Mouse (Mus musculus): Measurements from ENCODE around the gene Mrpl42.
"Not testable (repeated sequence)": the region's sequence is repeated elsewhere in the genome, so short reads cannot be mapped to it uniquely, and the experiment has no call there.

The Mrpl42 gene

GRCm38 (mm10) chr10:95501463-95502081 is at the start of gene Mrpl42:
Mrpl42 (minus strand) TSS chr10:95501940.
- ATAC-seq (ENCODE audit: low TSS enrichment): peak; percentile 98

GRCm38 (mm10) chr10:95550506-95550905 is 48.8 kb upstream of the Mrpl42 start:
- ATAC-seq (ENCODE audit: low TSS enrichment): 0 out of 2 replicates have a peak, but pooled peaks have one; percentile 2

- ATAC-seq (ENCODE audit: low TSS enrichment): not testable (repeated sequence)
Observed at GRCm38 (mm10) chr10:95549080-95549479, 47.3 kb upstream of the Mrpl42 start.

DNA sequence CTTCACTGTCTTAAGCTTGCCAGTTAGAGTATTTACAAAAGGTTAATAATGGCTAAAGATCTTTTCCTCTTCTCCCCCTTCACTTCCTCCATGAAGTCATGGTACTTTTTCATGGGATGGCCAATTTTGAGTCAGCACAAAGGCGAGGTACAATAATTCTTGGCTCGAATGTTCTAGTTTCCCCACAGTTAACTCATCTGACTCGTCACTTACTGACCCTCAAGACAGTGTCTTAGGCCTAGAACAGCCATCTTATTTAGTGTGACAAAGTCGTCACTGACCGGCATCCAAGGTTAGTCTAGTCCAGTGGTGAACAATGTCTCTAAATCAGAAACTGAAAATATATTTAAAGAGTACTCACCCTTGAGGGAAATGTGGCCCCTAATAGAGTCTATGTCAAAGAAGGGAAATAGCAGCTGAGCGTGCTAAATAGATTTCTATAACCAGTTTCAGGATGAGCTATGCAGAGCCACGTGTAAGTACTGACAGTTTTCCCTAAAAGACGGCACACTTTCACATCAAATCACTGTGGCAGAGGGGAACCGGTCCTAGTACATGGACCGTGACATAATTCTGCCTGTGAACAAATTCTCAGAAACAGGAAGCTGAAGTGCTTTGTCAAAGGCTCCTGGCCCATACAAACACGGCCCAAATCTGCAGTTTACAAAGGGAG is 46.5 kb upstream of the Mrpl42 start:
- ATAC-seq (ENCODE audit: low TSS enrichment): no peak

DNA sequence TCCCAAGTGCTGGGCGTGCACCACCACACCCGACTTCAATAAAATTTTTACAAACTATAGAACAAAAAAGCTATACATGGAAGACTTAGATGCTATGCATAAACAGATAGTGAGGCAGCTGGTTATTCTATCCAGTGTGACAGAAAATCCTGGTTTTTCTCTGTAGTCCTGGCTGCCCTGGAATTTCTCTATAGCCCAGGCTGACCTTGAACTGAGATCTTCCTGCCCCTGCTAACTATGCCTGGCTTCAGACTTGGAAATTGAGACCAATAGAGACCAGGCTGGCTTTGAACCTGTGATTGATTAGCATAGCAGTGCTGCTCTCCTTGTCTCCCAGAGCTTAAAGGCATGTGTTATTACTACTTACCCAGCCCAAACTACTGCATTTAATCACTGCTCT is 44.4 kb upstream of the Mrpl42 start:
- ATAC-seq (ENCODE audit: low TSS enrichment): no peak

GRCm38 (mm10) chr10:95545051-95545450 is 43.3 kb upstream of the Mrpl42 start:
- ATAC-seq (ENCODE audit: low TSS enrichment): peak; percentile 31

GRCm38 (mm10) chr10:95544651-95545050 is 42.9 kb upstream of the Mrpl42 start:
- ATAC-seq (ENCODE audit: low TSS enrichment): peak; percentile 83

DNA sequence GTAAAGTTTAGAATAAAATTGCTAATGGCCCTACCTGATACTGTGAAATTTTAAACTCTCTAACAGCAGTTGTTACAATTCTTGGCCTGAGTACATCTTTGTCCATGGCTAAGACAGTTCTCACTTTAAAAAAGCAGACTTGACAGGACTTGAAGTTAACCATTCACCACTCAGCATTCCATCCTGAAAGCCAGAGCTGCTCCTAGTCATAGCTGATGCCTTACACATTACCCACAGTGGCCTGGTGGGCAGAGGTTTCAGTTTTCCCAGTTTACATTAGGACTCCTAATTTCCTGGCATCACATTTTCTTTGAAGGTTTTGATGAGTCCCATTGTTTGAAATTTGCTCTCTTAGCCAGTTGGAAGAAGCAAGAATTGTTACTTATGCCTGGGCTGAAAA is 42.3 kb upstream of the Mrpl42 start:
- ATAC-seq (ENCODE audit: low TSS enrichment): no peak

GRCm38 (mm10) chr10:95543377-95543776 is 41.6 kb upstream of the Mrpl42 start:
- no peak for ATAC-seq (ENCODE audit: low TSS enrichment)

GRCm38 (mm10) chr10:95542916-95543315 is 41.2 kb upstream of the Mrpl42 start:
- no peak for ATAC-seq (ENCODE audit: low TSS enrichment)

GRCm38 (mm10) chr10:95539841-95540240 is 38.1 kb upstream of the Mrpl42 start:
- ATAC-seq (ENCODE audit: low TSS enrichment): no peak

DNA sequence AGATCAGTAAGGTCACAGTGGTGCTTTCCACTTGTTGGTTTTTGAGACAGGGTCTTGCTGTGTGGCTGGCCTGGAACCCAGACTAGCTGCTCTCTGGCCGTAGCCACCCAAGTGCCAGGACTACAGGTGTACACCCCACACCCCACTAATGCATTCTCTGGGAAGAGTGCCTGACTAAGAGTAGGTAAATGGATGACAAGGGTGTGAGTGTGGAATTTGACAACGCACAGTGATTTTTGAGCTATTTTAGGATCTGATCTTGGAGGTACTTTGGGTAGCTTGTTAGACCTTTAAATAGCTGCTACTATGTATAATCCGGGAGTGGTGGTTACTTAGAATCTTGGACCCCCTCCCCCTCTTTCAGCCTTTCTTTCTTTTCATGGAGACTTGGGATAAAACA is 37.5 kb upstream of the Mrpl42 start:
- ATAC-seq (ENCODE audit: low TSS enrichment): no peak

GRCm38 (mm10) chr10:95536222-95536541 is 34.4 kb upstream of the Mrpl42 start:
- no peak for ATAC-seq (ENCODE audit: low TSS enrichment)

DNA sequence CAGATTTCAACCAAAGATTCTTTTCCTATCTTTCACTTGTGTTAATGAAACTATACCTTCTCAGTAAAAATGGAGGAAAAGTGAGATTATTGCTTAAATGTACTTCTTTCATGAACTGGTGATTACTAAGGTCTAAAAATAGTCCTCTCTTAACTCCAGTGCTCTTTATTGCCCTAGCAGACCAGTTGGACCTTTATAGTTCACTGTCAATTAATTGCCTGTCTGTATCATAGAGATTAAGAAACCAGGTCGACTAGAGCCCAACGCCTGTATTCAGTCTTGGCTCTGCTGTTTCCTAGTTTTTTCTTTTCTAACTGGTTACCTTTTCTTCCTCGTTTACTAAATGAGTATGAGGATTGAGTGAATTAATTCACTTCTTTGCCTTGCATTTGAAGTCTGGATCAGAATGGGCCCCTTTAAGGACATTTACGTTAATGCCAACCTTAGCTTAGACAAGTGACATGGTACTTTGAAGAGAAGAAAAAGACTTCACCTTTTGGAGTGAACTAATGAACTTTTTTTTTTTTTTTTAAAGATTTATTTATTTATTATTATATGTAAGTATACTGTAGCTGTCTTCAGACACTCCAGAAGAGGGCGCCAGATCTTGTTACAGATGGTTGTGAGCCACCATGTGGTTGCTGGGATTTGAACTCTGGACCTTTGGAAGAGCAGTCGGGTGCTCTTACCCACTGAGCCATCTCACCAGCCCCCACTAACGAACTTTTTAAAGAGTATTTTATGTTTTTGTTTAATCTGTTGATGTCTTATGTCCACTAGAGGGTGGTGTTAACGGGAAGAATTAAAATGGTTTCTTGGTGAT is 33.9 kb upstream of the Mrpl42 start:
- no peak for ATAC-seq (ENCODE audit: low TSS enrichment)

DNA sequence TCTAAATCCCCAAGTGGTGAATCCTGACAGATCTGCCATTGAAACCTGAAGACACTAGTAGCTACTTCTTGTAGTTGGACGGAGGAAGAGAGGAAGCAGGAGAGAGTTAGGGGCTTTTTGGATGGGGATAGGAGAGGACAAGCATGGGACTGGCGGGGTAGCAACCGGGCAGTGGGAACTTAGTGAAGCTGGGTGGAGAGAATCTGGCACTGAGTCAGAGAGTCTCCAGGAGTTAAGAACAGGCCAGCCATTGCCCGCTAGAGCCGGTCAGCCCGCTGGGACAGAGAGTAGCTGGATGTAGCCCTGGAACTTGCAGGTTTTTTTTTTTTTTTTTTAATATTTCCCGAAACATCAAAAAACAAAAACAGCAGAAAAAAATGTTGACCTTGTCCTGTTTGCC is 31.6 kb upstream of the Mrpl42 start:
- no peak for ATAC-seq (ENCODE audit: low TSS enrichment)

GRCm38 (mm10) chr10:95532916-95533315 is 31.2 kb upstream of the Mrpl42 start:
- no peak for ATAC-seq (ENCODE audit: low TSS enrichment)

- ATAC-seq (ENCODE audit: low TSS enrichment): 0 out of 2 replicates have a peak, but pooled peaks have one; percentile 38
Observed at GRCm38 (mm10) chr10:95530551-95531121, 28.9 kb upstream of the Mrpl42 start.

DNA sequence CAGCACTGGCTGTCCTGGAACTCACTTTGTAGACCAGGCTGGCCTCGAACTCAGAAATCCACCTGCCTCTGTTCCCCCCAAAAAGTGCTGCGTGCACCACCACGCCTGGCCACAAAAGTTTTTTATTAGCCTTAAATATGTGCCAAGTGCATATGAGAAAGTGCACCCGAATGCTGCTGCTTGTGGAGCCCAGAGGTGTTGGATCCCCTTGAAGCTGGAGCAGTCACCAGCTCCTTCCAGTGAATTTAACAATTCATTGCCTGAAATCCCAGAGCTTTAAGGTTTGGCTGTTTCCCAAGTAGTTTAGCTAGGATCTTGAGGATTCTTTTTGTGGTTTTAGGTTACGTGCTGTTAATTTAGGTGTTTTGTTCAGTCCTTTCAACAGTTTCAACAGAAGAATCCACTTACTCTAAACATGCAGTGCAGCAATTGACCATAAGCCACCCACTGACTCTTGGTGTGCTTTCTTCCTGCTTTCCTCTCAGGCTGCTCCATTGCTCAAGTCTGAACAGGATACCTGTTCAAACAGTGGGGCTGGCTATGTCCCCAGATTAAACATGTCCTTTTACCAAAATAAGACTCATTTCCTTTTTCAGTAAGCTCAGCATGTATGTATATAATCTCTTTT is 24.9 kb upstream of the Mrpl42 start:
- ATAC-seq (ENCODE audit: low TSS enrichment): no peak

GRCm38 (mm10) chr10:95525871-95526270 is 24.1 kb upstream of the Mrpl42 start:
- no peak for ATAC-seq (ENCODE audit: low TSS enrichment)

GRCm38 (mm10) chr10:95525037-95525675 is 23.4 kb upstream of the Mrpl42 start:
- peak; percentile 80 for ATAC-seq (ENCODE audit: low TSS enrichment)

- ATAC-seq (ENCODE audit: low TSS enrichment): no peak
Observed at GRCm38 (mm10) chr10:95517656-95518055, 15.9 kb upstream of the Mrpl42 start.
